Mouse (Mus musculus) liver, embryonic 12.5 days (tissue): ENCODE data around the gene Kpna2. TPM values are rescaled to one million over a fixed set of nuclear protein-coding genes. Genes with fewer than 3 reads are reported as not detected.
A peak's percentile ranks its signal among the peaks of the same experiment; 100 is the strongest.
"Not testable (repeated sequence)": the region's sequence is repeated elsewhere in the genome, so short reads cannot be mapped to it uniquely, and the experiment has no call there.

Experiments used
- ATAC-seq: fragments of 200-750 bp; cut with Nextera tagmentation; 2 replicates; pipeline ENCODE4 v1.8.0; 2017; ENCODE audit warnings: moderate number of reproducible peaks, mild to moderate bottlenecking, moderate library complexity
- H3K27ac ChIP-seq: fragments of 300-500 bp; sonication (generic); 2 replicates; pipeline ENCODE4 v1.5.1; 2016; ENCODE audit warnings: mild to moderate bottlenecking
- H3K27me3 ChIP-seq: fragments of 300-500 bp; sonication (generic); replicated peaks from 2 replicates; pipeline ENCODE4 v1.6.1; 2016; ENCODE audit warnings: mild to moderate bottlenecking, moderate library complexity
- H3K36me3 ChIP-seq: fragments of 300-500 bp; sonication (generic); 2 replicates; pipeline ENCODE4 v1.6.1; 2016; ENCODE audit warnings: mild to moderate bottlenecking, moderate library complexity
- H3K4me1 ChIP-seq: fragments of 300-500 bp; sonication (generic); 2 replicates; pipeline ENCODE4 v1.6.1; 2016
- H3K4me2 ChIP-seq: fragments of 300-500 bp; sonication (generic); 2 replicates; pipeline ENCODE4 v1.6.1; 2016; ENCODE audit warnings: mild to moderate bottlenecking, moderate library complexity
- H3K4me3 ChIP-seq: fragments of 300-500 bp; sonication (generic); 2 replicates; pipeline ENCODE4 v1.5.1; 2016; ENCODE audit warnings: mild to moderate bottlenecking, moderate library complexity
- H3K9ac ChIP-seq: fragments of 300-500 bp; sonication (generic); 2 replicates; pipeline ENCODE4 v1.6.1; 2016; ENCODE audit warnings: mild to moderate bottlenecking, moderate library complexity
- H3K9me3 ChIP-seq: fragments of 300-500 bp; sonication (generic); replicated peaks from 2 replicates; pipeline ENCODE4 v1.6.1; 2016; ENCODE audit warnings: mild to moderate bottlenecking, moderate library complexity
- WGBS: fragments of 180-500 bp; shearing (Covaris S2); methylation state at CpG from one replicate; pipeline ENCODE4 v1.1.7; 2016; ENCODE audit not compliant: insufficient replicate concordance; 5-methylcytosine and 5-hydroxymethylcytosine counted together
- polyA plus RNA-seq: library from polyadenylated mRNA; unstranded; fragments of >200 nt; fragmentation: Nextera tagmentation; extraction: Ambion mirVana; gene quantifications from 2 replicates; pipeline ENCODE4 v1.2.1, GENCODE M21; 2016

The Kpna2 gene
- polyA plus RNA-seq, 1 experiment from 2014 or later = 381 TPM

DNA sequence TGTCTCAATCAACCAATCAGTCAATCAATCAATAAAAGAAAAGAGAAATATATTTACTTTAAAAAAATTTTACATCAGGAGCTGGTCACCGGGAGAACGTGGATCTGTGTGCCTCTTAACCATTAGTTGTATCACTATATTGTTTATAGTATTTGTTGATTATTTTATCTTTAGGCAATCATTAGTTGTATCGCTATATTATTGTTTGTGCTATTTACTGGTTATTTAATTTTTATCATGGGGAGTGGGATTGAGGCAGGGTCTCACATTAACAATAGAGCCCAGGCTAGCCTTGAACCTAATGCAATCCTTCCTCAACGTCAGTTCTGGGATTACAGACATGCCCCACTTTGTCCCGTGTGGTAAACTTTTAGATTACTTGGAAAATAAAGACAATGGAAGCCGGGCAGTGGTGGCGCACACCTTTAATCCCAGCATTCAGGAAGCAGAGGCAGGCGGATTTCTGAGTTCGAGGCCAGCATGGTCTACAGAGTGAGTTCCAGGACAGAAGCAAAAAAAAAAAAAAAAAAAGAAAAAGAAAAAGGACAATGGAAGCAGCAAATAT is 690 bp upstream of the Kpna2 start:
- no peak for ATAC-seq
- H3K4me2 ChIP-seq = peak overlapping the region; percentile 77
- H3K27me3 ChIP-seq = no peaks in the 10 kb centered on the region; the same call in 1 of the 2 replicates
- H3K9me3 ChIP-seq = no peaks in the 10 kb centered on the region
- H3K4me1 ChIP-seq = peaks cover 30% of the 10 kb centered on the region
- peak overlapping the region; percentile 82 for H3K27ac ChIP-seq
- H3K36me3 ChIP-seq = peaks cover 25% of the 10 kb centered on the region
- 76% methylated on average over 9 of the region's 9 CpGs for WGBS
- peak overlapping the region; percentile 67 for H3K9ac ChIP-seq
- H3K4me3 ChIP-seq = peak overlapping the region; percentile 52

DNA sequence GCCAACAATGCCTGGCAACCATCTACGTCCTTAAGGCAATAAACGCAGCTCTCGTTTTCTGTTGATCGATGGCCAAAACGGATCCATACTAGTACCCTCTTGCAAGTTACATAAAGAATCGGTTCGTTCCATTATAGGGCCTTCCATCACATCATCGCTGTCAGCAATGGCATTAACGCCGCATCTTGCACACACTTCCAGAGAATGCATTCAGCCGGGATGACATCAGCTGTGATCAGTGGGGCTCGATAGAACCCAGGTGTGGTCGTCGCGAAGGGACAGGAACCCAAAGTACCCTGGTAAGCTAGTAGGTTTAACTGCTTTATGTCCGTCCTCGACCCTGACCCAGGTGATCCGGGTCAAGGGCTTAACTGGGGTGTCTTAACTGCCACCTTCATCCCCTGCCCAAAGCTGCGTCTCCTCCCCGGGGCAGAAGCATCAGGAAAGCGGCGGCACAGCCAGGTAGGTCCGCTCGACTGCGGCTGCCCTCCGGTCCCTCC is 640 bp downstream of the Kpna2 start:
- Histone ChIP-seq H3K9me3 (no peaks in the 10 kb centered on the region), H3K4me1 (peaks cover 42% of the 10 kb centered on the region), H3K9ac (peak overlapping the region; percentile 94), H3K4me3 (peak overlapping the region; percentile 85), H3K4me2 (peak overlapping the region; percentile 71), H3K36me3 (peaks cover 38% of the 10 kb centered on the region), H3K27ac (peak overlapping the region; percentile 90), H3K27me3 (no peaks in the 10 kb centered on the region; the same call in 1 of the 2 replicates)
- peak; percentile 49 for ATAC-seq
- under 1% methylated on average over 26 of the region's 26 CpGs for WGBS

DNA sequence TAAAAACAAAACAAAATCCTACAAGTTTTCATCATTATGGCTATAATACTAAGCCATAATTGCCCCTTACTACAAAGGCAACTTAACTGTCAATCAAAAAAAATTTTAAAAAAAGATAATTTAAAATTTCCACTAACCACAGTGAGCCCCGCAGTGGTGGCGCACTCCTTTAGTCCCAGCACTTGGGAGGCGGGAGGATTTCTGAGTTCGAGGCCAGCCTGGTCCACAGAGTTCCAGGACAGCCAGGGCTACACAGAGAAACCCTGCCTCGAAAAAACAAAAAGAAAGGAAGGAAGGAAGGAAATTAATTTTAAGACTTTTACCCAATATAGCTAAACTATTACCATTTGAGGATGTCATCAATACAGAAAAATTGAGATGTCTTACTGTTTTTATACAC is 1.4 kb downstream of the Kpna2 start:
- Histone ChIP-seq H3K4me2 (peak overlapping the region; percentile 71), H3K9ac (peak overlapping the region; percentile 94), H3K4me1 (peaks cover 45% of the 10 kb centered on the region), H3K27ac (peak overlapping the region; percentile 90), H3K4me3 (peak overlapping the region; percentile 85), H3K36me3 (peaks cover 44% of the 10 kb centered on the region), H3K9me3 (no peaks in the 10 kb centered on the region), H3K27me3 (no peaks in the 10 kb centered on the region)
- no peak for ATAC-seq
- WGBS = 8% methylated on average over 5 of the region's 5 CpGs

DNA sequence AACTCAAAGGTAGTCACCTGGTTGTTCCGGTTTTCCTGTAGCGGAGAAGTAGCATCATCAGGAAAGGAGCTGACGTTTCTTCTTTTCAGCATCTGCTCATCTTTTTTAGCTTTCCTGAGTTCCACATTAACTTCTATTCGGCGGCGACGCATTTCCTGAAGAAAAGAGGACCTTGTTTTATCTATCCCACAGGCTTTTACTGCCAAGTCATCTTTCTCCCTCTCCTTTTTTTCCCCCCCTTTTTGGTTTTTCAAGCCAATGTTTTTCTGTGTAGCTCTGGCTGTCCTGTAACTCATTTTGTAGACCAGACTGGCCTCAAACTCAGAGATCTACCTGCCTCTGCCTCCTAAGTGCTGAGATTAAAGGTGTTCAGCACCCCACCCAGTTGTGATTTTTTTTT is 2.8 kb downstream of the Kpna2 start:
- peak overlapping the region; percentile 94 for H3K9ac ChIP-seq
- WGBS = 68% methylated on average over 7 of the region's 7 CpGs
- peak overlapping the region; percentile 85 for H3K4me3 ChIP-seq
- H3K4me2 ChIP-seq = peak overlapping the region; percentile 71
- H3K9me3 ChIP-seq, H3K27me3 ChIP-seq, ATAC-seq: not testable (repeated sequence)
- H3K27ac ChIP-seq = 0 out of 2 replicates have a peak overlapping the region, but pooled peaks have one; percentile 10
- H3K36me3 ChIP-seq = peaks cover 59% of the 10 kb centered on the region
- H3K4me1 ChIP-seq = peaks cover 45% of the 10 kb centered on the region

DNA sequence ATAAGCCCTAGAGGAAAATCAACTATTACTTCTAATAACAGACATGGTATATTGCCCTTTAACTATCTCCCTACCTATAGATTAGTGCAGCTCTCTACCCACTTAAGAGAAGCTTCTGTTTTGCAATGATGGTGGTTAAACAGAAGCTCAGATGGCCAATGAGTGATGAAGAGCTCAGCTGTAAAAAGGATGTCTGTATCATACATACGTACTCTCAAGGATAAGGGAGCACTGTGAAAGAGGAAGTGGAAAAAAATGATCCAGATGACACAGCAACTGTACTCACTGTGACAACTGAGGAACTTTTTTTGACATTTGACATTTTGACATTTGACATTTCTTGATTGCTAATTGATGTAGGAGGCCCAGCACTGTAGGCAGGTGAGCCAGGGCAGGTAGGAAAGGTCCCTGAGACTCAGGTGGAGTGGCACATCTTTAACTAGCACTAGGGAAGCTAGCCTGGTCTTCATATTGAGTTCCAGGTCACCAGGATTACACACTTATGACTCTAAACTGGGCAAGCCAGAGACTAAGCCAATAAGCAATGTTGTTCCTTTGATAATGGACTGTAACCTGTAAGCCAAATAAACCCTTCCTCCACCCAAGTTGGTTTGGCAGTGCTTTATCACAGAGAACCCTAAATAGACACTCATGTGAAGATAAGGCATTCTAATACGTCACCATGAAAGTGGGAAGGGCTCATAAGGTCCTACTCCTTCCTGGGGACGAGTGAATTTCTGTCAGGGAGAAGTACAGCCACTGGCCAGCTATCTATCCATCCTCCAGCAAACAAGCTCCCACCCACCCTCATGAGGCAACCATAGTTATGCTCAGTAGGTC is 4.9 kb downstream of the Kpna2 start:
- H3K27me3 ChIP-seq = no peaks in the 10 kb centered on the region
- H3K27ac ChIP-seq = peak overlapping the region; percentile 55
- peak overlapping the region; percentile 71 for H3K4me2 ChIP-seq
- no peaks in the 10 kb centered on the region for H3K9me3 ChIP-seq
- peak overlapping the region; percentile 10; the same call in 1 of the 2 replicates for H3K4me3 ChIP-seq
- peaks cover 43% of the 10 kb centered on the region for H3K4me1 ChIP-seq
- peak; percentile 50 for ATAC-seq
- 23% methylated on average over 3 of the region's 3 CpGs for WGBS
- H3K9ac ChIP-seq = no peak overlapping the region
- H3K36me3 ChIP-seq = peaks cover 80% of the 10 kb centered on the region

DNA sequence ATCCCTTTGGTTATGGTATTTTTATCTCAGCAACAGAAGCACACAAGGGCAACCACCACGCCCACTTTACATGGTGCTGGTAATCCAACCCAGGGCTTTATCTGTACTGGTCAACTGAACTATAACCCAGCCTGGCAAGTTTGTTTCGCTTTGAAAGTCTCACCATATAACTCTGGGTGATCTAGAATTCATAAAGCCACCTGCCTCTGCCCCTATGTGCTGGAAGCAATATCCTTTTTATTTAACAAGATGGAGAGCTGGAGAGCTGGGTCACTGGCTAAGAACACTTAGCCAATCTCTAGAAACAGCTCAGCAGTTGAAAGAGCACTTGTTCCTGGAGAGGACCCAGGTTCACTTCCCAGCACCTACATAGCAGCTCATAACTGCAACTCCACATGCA is 12.0 kb downstream of the Kpna2 start:
- Histone ChIP-seq H3K4me1 (peaks cover 11% of the 10 kb centered on the region), H3K27ac (no peak overlapping the region), H3K9ac (no peak overlapping the region), H3K36me3 (peaks cover 78% of the 10 kb centered on the region), H3K27me3 (no peaks in the 10 kb centered on the region), H3K4me3 (no peak overlapping the region), H3K4me2 (no peak overlapping the region), H3K9me3 (no peaks in the 10 kb centered on the region)
- whole genome bisulfite sequencing = 51% methylated on average over 2 of the region's 2 CpGs
- 0 out of 2 replicates have a peak, but pooled peaks have one; percentile 37 for ATAC-seq

DNA sequence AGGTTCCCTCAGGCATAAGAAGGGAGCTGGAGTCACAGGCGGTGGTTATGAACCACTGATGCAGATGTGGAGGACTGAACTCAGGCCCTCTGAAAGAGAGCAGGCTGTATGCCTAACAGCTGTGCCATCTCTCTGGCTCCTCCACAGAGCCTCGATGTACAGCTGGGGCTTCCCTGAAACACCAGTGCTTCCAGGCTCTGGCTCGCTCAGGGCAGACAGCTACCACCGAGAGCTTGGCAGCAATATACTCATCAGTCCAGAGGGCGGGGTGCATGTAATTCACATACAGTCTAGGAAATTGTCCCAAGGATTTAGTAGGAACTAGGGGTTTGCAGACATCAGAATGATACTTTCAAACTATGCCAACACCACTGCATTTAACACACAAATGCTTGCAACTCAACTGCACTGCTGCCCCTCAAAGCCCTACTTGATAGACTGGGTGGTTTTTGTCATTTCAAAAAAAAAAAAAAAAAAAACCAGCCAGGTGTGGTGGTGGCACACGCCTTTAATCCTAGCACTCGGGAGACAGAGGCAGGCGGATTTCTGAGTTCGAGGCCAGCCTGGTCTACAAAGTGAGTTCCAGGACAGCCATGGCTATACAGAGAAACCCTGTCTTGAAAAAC is 13.2 kb downstream of the Kpna2 start:
- H3K4me1 ChIP-seq = peaks cover 16% of the 10 kb centered on the region
- not testable (repeated sequence) for H3K27ac ChIP-seq, H3K9me3 ChIP-seq, H3K27me3 ChIP-seq, H3K4me3 ChIP-seq, H3K9ac ChIP-seq, H3K4me2 ChIP-seq
- 79% methylated on average over 9 of the region's 9 CpGs for WGBS
- ATAC-seq = peak; percentile 39; the same call in 1 of the 2 replicates
- peaks cover 65% of the 10 kb centered on the region for H3K36me3 ChIP-seq

DNA sequence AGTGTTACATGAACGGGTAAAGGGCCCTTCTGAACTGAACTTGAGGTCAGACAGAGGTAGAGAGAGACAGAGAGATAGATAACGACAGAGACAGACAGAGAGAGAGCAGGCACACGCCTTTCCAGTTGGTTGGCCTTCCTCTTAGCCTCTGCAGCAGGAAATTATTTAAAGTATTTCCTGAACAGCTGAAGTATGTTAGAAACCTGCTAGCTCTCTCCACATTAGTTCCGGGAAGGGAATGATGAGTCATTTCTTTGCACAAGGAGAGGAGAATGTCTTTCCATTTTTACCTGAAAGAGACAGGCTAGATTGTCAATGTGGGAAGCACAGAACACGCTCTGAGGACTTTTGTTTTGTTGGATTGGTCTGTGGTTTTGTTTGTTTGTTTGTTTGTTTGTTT is 17.0 kb downstream of the Kpna2 start:
- no peak for ATAC-seq
- Histone ChIP-seq H3K27me3 (no peaks in the 10 kb centered on the region), H3K9me3 (no peaks in the 10 kb centered on the region), H3K27ac (no peak overlapping the region; the same call in 1 of the 2 replicates), H3K9ac (no peak overlapping the region), H3K4me2 (no peak overlapping the region), H3K4me1 (peaks cover 8% of the 10 kb centered on the region), H3K36me3 (peaks cover 29% of the 10 kb centered on the region), H3K4me3 (no peak overlapping the region)
- WGBS = 32% methylated on average over 5 of the region's 5 CpGs

DNA sequence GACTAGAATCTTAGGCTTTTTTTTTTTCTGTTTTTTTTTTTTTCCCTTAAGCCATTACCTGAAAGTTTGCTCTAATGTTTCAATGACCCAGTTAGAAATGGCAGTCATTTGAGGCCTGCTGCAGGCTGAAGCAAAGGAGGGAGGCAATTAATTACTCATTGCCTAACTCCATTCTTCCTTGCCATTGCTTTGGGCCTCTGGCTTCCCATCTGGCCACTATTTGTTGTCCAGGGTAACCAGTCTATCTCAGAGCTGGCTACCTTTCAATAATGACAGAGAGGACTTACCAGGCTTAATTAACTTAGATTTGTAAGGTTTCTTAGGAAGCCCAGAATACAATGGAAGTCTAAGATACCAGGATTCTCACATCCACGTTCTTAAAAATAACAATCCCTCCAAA is 17.6 kb downstream of the Kpna2 start:
- no peak overlapping the region for H3K4me2 ChIP-seq
- H3K9ac ChIP-seq = no peak overlapping the region
- peaks cover 23% of the 10 kb centered on the region for H3K36me3 ChIP-seq
- no peaks in the 10 kb centered on the region for H3K27me3 ChIP-seq
- no peak overlapping the region for H3K4me3 ChIP-seq
- no peak overlapping the region for H3K27ac ChIP-seq
- WGBS = 59% methylated on average over 1 of the region's 1 CpGs
- H3K4me1 ChIP-seq = peaks cover 8% of the 10 kb centered on the region
- H3K9me3 ChIP-seq = no peaks in the 10 kb centered on the region
- no peak for ATAC-seq

DNA sequence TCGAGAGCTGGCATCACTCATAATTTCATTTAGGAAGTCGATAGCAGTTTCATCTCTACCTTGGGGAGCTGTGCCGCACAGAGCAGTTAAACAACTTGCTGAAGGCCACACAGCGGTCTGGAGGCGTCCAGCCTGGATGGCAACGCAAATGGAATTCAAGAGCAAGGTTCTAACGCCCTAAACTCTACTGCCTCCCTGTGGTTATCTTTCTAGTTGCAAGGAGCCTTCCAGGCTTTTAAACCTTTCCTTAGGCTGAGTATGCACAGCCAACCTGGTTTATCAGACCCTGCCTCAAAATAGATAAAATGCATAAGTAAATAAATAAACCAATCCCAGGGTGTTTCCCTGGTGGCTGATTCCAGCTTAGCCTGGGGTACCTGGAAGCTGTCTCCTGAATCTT is 18.9 kb downstream of the Kpna2 start:
- no peaks in the 10 kb centered on the region for H3K9me3 ChIP-seq
- no peak overlapping the region for H3K4me2 ChIP-seq
- no peaks in the 10 kb centered on the region for H3K27me3 ChIP-seq
- H3K4me3 ChIP-seq = no peak overlapping the region
- peaks cover 12% of the 10 kb centered on the region for H3K36me3 ChIP-seq
- H3K9ac ChIP-seq = no peak overlapping the region
- ATAC-seq = no peak
- peaks cover 14% of the 10 kb centered on the region for H3K4me1 ChIP-seq
- WGBS = 24% methylated on average over 7 of the region's 7 CpGs
- H3K27ac ChIP-seq = no peak overlapping the region

DNA sequence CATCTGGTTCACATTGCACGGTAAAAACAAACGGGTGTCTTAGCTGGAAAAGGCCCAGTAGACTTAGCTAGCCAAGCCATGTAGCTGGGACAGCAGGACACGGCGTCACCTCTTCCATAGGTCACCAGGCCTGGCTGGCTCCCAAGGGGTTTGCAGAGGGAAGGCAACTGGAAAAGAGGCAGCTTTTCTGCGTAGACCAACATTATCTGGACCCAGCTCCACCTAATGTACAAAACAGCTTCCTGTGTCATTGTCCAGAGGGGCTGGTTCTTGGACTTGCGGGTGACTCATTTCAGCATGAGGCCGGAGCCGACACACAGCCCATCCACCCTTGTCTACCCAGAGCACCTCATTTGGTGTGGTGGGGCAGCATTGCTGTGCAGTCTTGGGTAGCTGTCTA is 23.1 kb downstream of the Kpna2 start:
- Histone ChIP-seq H3K4me3 (no peak overlapping the region), H3K4me2 (no peak overlapping the region), H3K36me3 (no peaks in the 10 kb centered on the region), H3K27me3 (no peaks in the 10 kb centered on the region), H3K9me3 (no peaks in the 10 kb centered on the region), H3K9ac (no peak overlapping the region), H3K27ac (no peak overlapping the region), H3K4me1 (peaks cover 6% of the 10 kb centered on the region; the same call in 1 of the 2 replicates)
- no peak for ATAC-seq
- WGBS = 84% methylated on average over 8 of the region's 8 CpGs
